Mouse (Mus musculus) neutrophil, adult 83 days (primary cell): ENCODE measurements around the gene Ash1l. TPM values are rescaled to one million over a fixed set of nuclear protein-coding genes. Genes with fewer than 3 reads are reported as not detected.

Experiments used
- total RNA-seq, 2 experiments: library from RNA; stranded (reverse); gene quantifications; one replicate each; pipeline ENCODE4 v1.2.4; 2023

The Ash1l gene
- 10 to 100 TPM; 37.4 to 45.5 TPM for total RNA-seq

GRCm38 (mm10) chr3:88950576-88951326, at the start of gene Ash1l, which contains the start of gene Dap3:
Ash1l (plus strand) TSS chr3:88950622.
Dap3 (minus strand) TSS chr3:88951181.

GRCm38 (mm10) chr3:88913511-88914383, 36.7 kb upstream of the Ash1l start, which contains the start of gene Msto1:
Msto1 (minus strand) TSS chr3:88913999.

GRCm38 (mm10) chr3:89093175-89093574, 142.8 kb downstream of the Ash1l start, which contains the start of gene Rusc1:
Rusc1 (minus strand) TSS chr3:89093311.

DNA sequence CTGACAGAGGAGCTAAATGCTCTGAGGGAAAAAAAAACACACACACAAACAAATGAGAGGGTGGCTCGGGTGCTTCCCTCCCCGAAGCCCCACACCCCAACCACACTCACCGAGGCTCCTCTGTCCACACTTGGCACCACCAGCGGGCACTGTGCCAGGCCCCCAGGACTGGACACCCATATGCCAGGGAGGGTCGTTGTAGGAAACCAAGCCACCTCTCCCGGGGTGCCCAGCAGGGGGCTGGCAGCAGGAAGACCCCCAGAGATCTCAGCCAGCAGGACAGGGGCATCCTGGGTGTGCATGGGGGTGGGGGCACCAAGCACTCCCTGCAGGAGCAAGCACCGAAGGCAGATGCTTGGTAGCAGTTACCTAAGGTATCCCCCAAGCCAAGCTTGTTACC, 150.4 kb downstream of the Ash1l start, which contains the start of gene Gm43738:
TSS of gene Gm43738 (minus strand) at position 289 of the 400 bp plus-strand sequence.

DNA sequence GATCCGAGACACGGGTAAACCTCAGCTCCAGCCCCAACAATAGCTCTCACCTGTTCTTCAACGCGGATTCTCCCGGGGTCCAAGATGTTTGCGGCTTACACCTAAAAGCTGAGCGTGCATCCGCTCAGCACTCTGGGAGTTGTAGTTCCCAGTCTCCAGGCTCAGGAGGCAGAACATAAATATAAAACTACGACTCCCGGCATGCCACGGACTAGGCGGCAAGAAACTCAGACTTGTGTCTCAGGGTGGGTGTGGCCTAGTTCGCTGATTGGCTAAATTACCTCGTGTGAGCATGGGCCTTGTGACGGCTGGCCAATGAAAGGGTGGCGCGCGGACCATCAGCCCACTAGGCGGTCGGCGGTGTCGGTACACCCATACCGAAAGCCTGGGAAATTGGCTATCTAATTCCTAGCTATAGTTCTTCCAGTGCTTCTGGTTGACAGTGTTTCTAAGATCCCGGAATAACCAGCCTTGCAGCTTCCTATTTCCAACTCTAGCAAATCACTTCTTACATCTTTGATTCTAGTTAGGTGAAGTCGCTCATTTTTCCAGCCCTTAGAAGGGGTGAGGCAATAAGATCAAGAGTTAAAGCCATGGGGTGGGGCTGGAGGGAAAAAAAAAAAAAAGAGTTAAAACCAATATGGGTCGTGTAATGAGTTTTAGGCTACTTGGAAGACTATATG, 151.5 kb downstream of the Ash1l start, which contains the start of gene Fdps:
TSS of gene Fdps (minus strand) at position 148 of the 683 bp plus-strand sequence.

Other genes starting within 250 kb of the Ash1l start
- gene Rit1, start 233.8 kb upstream of the Ash1l start, total RNA-seq, result 10 to 100 TPM; 41.5 to 50.4 TPM
- under 1 TPM; 0.79 to 0.83 TPM for gene Syt11, start 175.5 kb upstream of the Ash1l start, total RNA-seq
- gene Gon4l, start 115.4 kb upstream of the Ash1l start, total RNA-seq, result 10 to 100 TPM; 29.8 to 31.2 TPM
- 1 to 10 TPM; 6.4 TPM for gene Msto1, start 36.6 kb upstream of the Ash1l start, total RNA-seq
- gene Dap3, start 559 bp downstream of the Ash1l start, total RNA-seq, result 10 to 100 TPM; 62.3 to 64.7 TPM
- 10 to 100 TPM; 19.9 to 21.7 TPM for gene Rusc1, start 142.7 kb downstream of the Ash1l start, total RNA-seq
- not detected for gene Gm43738, start 150.5 kb downstream of the Ash1l start, total RNA-seq
- gene Fdps, start 151.3 kb downstream of the Ash1l start, total RNA-seq, result 10 to 100 TPM; 26.5 to 33.5 TPM
- gene Pklr, start 185.5 kb downstream of the Ash1l start, total RNA-seq, result 10 to 100 TPM; 14.9 to 33.6 TPM
- gene Hcn3, start 209.6 kb downstream of the Ash1l start, total RNA-seq, result not detected
- 10 to 100 TPM; 52.8 to 53.7 TPM for gene Clk2, start 214.2 kb downstream of the Ash1l start, total RNA-seq
- gene Scamp3, start 226.9 kb downstream of the Ash1l start, total RNA-seq, result 10 to 100 TPM; 45.9 to 51.1 TPM
- 1 to 10 TPM; 4.8 to 7.0 TPM for gene Fam189b, start 232.5 kb downstream of the Ash1l start, total RNA-seq